Mouse (Mus musculus) midbrain, embryonic 16.5 days (tissue): Measurements from ENCODE around the gene Btnl10. TPM values are rescaled to one million over a fixed set of nuclear protein-coding genes. Genes with fewer than 3 reads are reported as not detected.

ENCODE experiments used
- ATAC-seq: fragments of 200-750 bp; cut with Nextera tagmentation; 2 replicates; pipeline ENCODE4 v1.8.0; 2017; ENCODE audit warnings: moderate TSS enrichment
- H3K27ac ChIP-seq: fragments of 300-500 bp; sonication (generic); 2 replicates; pipeline ENCODE4 v1.5.1; 2014; ENCODE audit warnings: mild to moderate bottlenecking, low read length, mixed read lengths
- H3K27me3 ChIP-seq: fragments of 300-500 bp; sonication (generic); 2 replicates; pipeline ENCODE4 v1.6.1; 2014; ENCODE audit warnings: low read depth, low read length, mixed read lengths; ENCODE audit not compliant: control insufficient read depth, insufficient read depth
- H3K36me3 ChIP-seq: fragments of 300-500 bp; sonication (generic); 2 replicates; pipeline ENCODE4 v1.6.1; 2014; ENCODE audit warnings: mild to moderate bottlenecking, low read length, moderate library complexity, mixed read lengths; ENCODE audit not compliant: control insufficient read depth, insufficient read depth
- H3K4me1 ChIP-seq: fragments of 300-500 bp; sonication (generic); 2 replicates; pipeline ENCODE4 v1.6.1; 2014; ENCODE audit warnings: mild to moderate bottlenecking, low read length, mixed read lengths; ENCODE audit not compliant: control insufficient read depth, insufficient read depth
- H3K4me2 ChIP-seq: fragments of 300-500 bp; sonication (generic); 2 replicates; pipeline ENCODE4 v1.6.1; 2014; ENCODE audit warnings: mild to moderate bottlenecking, low read length, mixed read lengths
- H3K4me3 ChIP-seq: fragments of 300-500 bp; sonication (generic); 2 replicates; pipeline ENCODE4 v1.5.1; 2014; ENCODE audit warnings: low read depth, mild to moderate bottlenecking, low read length, moderate library complexity, mixed read lengths
- H3K9ac ChIP-seq: fragments of 300-500 bp; sonication (generic); 2 replicates; pipeline ENCODE4 v1.6.1; 2014; ENCODE audit warnings: low read depth, low read length, mixed read lengths
- H3K9me3 ChIP-seq: fragments of 300-500 bp; sonication (generic); replicated peaks from 2 replicates; pipeline ENCODE4 v1.6.1; 2014; ENCODE audit warnings: mild to moderate bottlenecking, low read length, mixed read lengths; ENCODE audit not compliant: control insufficient read depth, poor library complexity, severe bottlenecking
- WGBS: fragments of 180-500 bp; shearing (Covaris S2); extraction: QIAGEN DNeasy Blood & Tissue Kit; methylation state at CpG from one replicate; pipeline ENCODE4 v1.1.7; 2014; 5-methylcytosine and 5-hydroxymethylcytosine counted together
- polyA plus RNA-seq: library from polyadenylated mRNA; unstranded; fragments of >200 nt; fragmentation: Nextera tagmentation; extraction: Ambion mirVana; gene quantifications from 2 replicates; pipeline ENCODE4 v1.2.1, GENCODE M21; 2015

The Btnl10 gene
- polyA plus RNA-seq, 1 experiment from 2014 or later = not detected

DNA sequence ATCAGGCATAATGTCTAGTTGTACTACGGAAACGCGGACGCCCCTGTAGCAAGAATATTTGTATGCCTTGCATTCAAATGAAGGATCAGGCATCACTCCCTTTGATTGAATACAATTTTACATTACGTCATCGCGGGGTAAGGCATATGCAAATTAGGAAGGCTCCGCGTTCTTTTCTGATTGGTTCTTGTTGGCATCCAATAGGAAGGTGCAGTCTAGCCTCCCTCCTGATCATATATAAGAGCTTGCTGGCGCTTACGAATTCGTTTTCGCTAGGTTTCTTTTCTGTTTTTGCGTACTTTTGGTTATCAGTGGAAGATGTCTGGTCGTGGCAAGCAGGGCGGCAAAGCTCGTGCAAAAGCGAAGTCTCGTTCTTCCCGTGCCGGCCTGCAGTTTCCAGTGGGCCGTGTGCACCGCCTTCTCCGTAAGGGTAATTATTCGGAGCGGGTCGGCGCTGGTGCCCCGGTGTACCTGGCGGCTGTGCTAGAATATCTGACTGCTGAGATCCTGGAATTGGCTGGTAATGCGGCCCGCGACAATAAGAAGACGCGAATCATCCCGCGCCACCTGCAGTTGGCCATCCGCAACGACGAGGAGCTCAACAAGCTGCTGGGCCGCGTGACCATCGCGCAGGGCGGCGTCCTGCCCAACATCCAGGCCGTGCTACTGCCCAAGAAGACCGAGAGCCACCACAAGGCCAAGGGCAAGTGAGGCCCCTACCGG is 36.9 kb downstream of the Btnl10 start, which contains the start of the genes Hist3h2a and Trim17:
Hist3h2a (plus strand) TSS at position 266 of the 723 bp plus-strand sequence.
Trim17 (plus strand) TSS at position 266 of the 723 bp plus-strand sequence.
- ATAC-seq = peak; percentile 89
- H3K4me2 ChIP-seq = peak within 1 kb of the TSS; percentile 86
- H3K4me1 ChIP-seq = peaks cover 51% of the 10 kb centered on the region
- WGBS = under 1% methylated on average over 49 of the region's 49 CpGs
- H3K9ac ChIP-seq = peak within 1 kb of the TSS; percentile 82
- no peaks in the 10 kb centered on the region for H3K27me3 ChIP-seq
- H3K27ac ChIP-seq = peak within 1 kb of the TSS; percentile 98
- H3K4me3 ChIP-seq = peak within 1 kb of the TSS; percentile 62
- H3K9me3 ChIP-seq = no peaks in the 10 kb centered on the region
- 0 out of 2 replicates have a peak, but pooled peaks cover 3% of the 10 kb centered on the region for H3K36me3 ChIP-seq

DNA sequence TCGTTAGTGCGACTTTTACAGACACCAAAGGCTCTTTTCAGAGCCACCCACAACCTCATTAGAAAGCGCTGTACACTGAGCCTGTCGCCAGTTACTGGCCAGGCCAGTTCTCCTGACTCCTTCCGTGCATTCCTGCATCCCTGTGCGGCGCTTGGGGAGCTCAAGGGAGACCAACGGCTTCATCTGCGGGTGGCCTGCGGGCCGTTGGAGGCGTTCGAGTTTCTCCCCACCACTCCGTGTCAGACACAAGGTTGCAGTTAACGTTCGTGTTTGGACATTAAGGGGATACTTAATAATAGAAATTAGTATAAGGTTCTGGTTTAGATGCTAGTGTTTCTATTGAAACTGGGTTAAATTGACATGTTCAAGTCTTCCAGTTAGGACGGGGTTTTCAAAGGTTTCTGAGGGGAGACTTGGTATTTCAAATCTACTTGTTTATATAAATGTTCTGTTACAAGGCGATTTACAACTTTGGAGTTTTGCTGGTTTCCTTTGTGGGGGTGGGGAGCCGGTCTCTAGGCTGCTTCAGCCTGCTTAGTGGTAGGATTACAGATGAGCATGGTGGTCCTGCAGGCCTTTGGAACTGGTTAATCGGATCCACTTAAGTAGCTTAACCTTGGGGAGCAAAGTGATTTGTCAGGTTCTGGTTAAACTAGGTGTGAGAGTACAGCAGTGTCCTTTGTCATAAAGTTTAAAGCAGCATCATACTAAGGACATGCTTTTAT is 37.6 kb downstream of the Btnl10 start:
- ATAC-seq = no peak
- WGBS = under 1% methylated on average over 20 of the region's 20 CpGs
- peak overlapping the region; percentile 82 for H3K9ac ChIP-seq
- H3K4me1 ChIP-seq = peaks cover 51% of the 10 kb centered on the region
- 0 out of 2 replicates have a peak, but pooled peaks cover 3% of the 10 kb centered on the region for H3K36me3 ChIP-seq
- H3K27me3 ChIP-seq = no peaks in the 10 kb centered on the region
- H3K27ac ChIP-seq = peak overlapping the region; percentile 98
- H3K4me2 ChIP-seq = peak overlapping the region; percentile 86
- no peaks in the 10 kb centered on the region for H3K9me3 ChIP-seq
- H3K4me3 ChIP-seq = peak overlapping the region; percentile 62

DNA sequence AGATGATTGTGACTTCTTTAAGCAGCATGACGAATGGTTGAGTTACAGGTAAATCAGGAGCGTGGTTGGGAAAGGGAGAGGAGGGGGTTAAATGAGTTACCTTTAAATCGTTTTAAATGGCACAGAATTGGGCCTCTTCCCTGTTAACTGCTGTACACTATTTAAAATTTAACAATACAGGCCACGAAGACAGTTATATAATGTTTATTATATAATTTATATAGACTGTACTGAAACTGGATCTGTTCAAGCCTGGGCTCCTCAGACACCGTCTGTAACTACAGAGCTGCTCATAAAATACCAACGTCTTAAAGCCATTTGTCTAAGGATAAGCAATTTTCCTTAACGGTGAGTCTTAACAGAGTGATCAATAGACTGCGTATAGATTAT is 38.2 kb downstream of the Btnl10 start:
- H3K27me3 ChIP-seq = no peaks in the 10 kb centered on the region
- no peak for ATAC-seq
- H3K36me3 ChIP-seq = 0 out of 2 replicates have a peak, but pooled peaks cover 3% of the 10 kb centered on the region
- peak overlapping the region; percentile 98 for H3K27ac ChIP-seq
- H3K9me3 ChIP-seq = no peaks in the 10 kb centered on the region
- peak overlapping the region; percentile 86 for H3K4me2 ChIP-seq
- H3K4me1 ChIP-seq = peaks cover 48% of the 10 kb centered on the region
- H3K4me3 ChIP-seq = peak overlapping the region; percentile 62
- 15% methylated on average over 8 of the region's 8 CpGs for WGBS
- H3K9ac ChIP-seq = peak overlapping the region; percentile 82

DNA sequence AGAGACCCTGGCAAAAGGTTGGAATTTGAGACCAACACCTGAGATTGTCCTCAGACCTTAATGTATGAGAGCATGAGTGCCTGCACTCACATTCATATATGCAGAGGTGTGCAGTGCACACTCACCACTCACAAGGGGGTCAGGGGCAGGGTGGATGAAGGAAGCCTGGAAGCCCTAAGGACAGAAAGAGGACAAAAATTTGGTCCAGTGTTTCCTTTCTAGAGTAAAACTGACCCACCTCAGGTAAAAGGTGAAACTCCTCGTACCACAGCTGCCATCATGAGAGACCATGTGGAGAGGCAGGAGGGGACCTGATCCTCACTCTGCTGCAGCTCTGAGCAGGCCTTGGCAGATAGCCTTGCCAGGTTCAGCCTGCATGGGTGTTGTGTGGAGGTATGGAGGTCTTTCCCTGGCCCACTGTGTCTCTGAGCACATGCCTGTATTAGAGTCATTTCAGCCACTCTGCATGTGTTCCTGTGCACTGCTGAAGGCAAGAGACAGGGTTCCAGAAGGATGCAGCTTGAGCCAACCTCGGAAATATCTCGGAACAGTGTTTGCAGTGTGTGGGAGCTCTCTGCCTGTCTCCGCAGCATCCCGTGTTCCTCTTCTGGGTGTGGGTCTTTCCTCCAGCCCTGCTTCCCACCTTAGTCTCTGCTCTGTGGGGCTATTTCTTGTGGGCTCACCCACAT is 39.7 kb downstream of the Btnl10 start:
- ATAC-seq = no peak
- Histone ChIP-seq H3K27me3 (no peaks in the 10 kb centered on the region), H3K4me3 (peak overlapping the region; percentile 62), H3K9ac (peak overlapping the region; percentile 82), H3K9me3 (no peaks in the 10 kb centered on the region), H3K4me1 (peaks cover 35% of the 10 kb centered on the region), H3K4me2 (peak overlapping the region; percentile 86), H3K36me3 (0 out of 2 replicates have a peak, but pooled peaks cover 3% of the 10 kb centered on the region), H3K27ac (no peak overlapping the region)
- WGBS = 84% methylated on average over 5 of the region's 5 CpGs

DNA sequence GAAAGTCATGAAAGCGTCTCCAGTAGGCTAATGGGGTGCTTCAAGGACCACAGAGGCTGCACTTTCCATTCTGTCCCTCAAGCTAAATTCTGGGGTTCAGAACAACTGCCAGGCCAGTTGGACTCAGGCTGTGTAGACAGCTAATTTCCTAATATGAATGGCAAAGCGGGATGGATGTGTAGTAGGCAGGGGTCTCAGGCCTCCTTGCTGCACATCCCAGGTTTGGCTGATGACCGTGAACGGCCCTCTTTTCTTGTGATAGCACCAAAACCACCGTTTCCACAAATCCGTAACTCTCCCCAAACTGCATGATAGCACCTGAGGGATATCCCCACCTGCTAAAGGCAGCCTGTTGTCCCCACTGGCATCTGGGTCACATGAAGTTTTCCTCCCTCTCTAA is 40.8 kb downstream of the Btnl10 start:
- Histone ChIP-seq H3K27me3 (no peaks in the 10 kb centered on the region), H3K9me3 (no peaks in the 10 kb centered on the region), H3K27ac (no peak overlapping the region), H3K9ac (no peak overlapping the region), H3K4me1 (peaks cover 31% of the 10 kb centered on the region), H3K36me3 (0 out of 2 replicates have a peak, but pooled peaks cover 3% of the 10 kb centered on the region), H3K4me2 (peak overlapping the region; percentile 86; the same call in 1 of the 2 replicates), H3K4me3 (no peak overlapping the region)
- 87% methylated on average over 6 of the region's 6 CpGs for whole genome bisulfite sequencing
- no peak for ATAC-seq

DNA sequence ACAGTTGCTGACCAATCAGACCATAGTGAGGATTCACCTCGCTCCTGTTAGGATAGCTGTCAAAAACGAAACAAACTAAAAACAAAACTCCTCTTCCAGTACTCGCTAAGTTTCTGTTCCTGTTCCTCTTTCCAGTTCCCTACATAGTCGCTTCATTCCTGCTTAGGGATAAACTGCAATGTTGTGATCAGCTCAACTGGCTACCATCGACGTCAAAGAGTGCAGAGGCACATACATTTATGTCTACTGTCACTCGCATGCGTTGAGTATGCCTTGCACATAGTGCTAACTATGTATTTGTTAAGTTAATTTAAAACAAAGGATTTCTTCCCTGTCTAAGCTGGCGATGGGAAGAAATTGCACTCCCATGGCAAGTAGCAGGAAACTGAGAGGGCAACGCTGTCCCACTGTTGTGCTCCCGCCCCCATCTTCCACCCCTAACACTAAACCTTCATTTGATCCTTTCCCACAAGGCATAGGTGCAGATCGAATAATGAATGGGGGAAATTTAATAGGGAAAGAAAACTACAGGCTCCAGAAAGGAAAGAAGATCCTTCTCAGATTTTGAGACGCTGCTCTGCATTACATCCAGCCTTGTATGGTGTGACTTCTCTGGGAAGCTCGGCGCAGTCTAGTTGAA is 41.6 kb downstream of the Btnl10 start:
- ATAC-seq = no peak
- Histone ChIP-seq H3K4me3 (peak overlapping the region; percentile 50), H3K9ac (peak overlapping the region; percentile 36), H3K9me3 (no peaks in the 10 kb centered on the region), H3K4me2 (peak overlapping the region; percentile 75), H3K36me3 (0 out of 2 replicates have a peak, but pooled peaks cover 3% of the 10 kb centered on the region), H3K27me3 (no peaks in the 10 kb centered on the region), H3K4me1 (peaks cover 31% of the 10 kb centered on the region), H3K27ac (peak overlapping the region; percentile 83)
- WGBS = 33% methylated on average over 15 of the region's 15 CpGs

DNA sequence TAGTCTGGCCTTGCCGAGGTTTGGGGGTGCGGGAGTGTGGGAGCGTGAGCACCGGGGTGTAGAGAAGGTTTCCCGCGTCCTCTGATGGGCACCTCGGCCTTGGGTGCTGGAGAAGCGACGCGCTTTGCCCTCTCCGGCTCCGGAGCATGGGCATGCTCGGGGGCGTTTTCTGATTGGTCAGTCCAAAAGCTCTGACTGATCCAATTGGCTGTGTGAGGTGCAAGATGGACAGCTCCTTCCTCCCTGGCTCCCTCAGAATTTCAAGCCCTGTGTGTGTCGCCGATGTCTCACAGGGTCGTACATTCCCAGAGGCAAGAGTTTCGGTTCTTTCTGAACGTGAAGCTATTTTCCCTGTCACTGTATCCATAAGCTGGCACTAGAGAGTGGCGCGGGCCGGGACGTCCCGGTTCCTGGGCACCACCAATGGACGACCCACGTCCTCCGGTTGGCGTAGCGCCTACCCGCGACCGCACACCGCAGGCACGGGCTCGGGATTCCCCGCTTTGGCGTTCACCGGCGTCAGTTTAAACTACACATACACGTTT is 42.3 kb downstream of the Btnl10 start:
- ATAC-seq = peak; percentile 88
- Histone ChIP-seq H3K9me3 (no peaks in the 10 kb centered on the region), H3K27me3 (no peaks in the 10 kb centered on the region), H3K9ac (peak overlapping the region; percentile 36), H3K36me3 (0 out of 2 replicates have a peak, but pooled peaks cover 3% of the 10 kb centered on the region), H3K4me3 (peak overlapping the region; percentile 50), H3K4me1 (peaks cover 31% of the 10 kb centered on the region), H3K4me2 (peak overlapping the region; percentile 75), H3K27ac (peak overlapping the region; percentile 83)
- WGBS = 1% methylated on average over 40 of the region's 40 CpGs
